Mouse (Mus musculus) G1E (cell line): ENCODE results near the gene Ano2.

Experiments used
- CTCF ChIP-seq: IDR thresholded peaks from 2 replicates; pipeline ENCODE4 v1.5.1; 2012; ENCODE audit warnings: low read depth, low read length, inconsistent platforms, mixed read lengths
- GATA1 ChIP-seq: IDR thresholded peaks from 2 replicates; pipeline ENCODE4 v1.6.1; 2012; ENCODE audit warnings: borderline replicate concordance, low read length, inconsistent platforms, mixed read lengths
- GATA2 ChIP-seq: IDR thresholded peaks from 2 replicates; pipeline ENCODE4 v1.6.1; 2012; ENCODE audit warnings: low read depth, low read length, inconsistent platforms, borderline replicate concordance
- POLR2AphosphoS5 ChIP-seq: IDR thresholded peaks from 2 replicates; pipeline ENCODE4 v1.6.1; 2012; ENCODE audit warnings: low read depth, low read length, inconsistent platforms; ENCODE audit not compliant: insufficient replicate concordance
- TAL1 ChIP-seq: conservative IDR thresholded peaks from 2 replicates; pipeline ENCODE4 v1.6.1; 2012; ENCODE audit warnings: low read depth, low read length, inconsistent platforms, mixed read lengths

DNA sequence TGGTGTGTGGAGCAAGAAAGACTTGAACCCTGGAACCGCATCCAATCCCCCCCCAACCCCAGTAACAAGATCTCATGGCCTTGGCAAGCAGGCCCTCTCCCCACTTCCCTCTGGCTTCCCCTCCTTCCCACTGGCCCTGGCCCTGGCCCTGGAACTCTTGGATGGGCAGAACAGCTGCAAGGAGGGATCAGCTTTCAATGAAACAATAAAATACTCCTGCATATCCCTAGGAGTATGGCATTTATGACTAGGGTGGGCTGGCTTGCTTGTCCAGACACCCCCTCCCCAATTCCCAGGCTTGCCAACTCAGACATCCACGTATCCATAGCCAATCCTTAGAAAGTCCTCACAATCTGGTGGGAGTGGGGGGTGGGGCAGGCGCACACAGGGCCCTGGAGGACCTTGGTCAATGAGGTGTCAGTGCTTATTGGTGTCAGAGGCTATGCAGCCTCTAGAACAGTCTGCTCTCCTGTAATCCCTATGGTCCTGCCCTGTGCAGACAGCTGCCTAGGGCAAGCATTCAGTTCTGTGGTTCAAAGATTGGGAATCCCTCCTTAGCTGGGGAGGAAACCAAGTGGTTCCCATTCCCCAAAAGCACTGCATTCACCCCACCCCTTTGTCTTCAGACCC lies 396.2 kb downstream of the Ano2 start:
- TF ChIP-seq CTCF (no peak), GATA1 (no peak), POLR2AphosphoS5 (no peak), TAL1 (no peak), GATA2 (no peak)
